Mouse (Mus musculus) embryo, embryonic 10 days (tissue): ENCODE data around the gene Higd1a.

ENCODE experiments used
- DNase-seq: peaks from one replicate; pipeline ENCODE4 v3.0.0-alpha.2; 2015; ENCODE audit warnings: low spot score

Higd1a gene

DNA sequence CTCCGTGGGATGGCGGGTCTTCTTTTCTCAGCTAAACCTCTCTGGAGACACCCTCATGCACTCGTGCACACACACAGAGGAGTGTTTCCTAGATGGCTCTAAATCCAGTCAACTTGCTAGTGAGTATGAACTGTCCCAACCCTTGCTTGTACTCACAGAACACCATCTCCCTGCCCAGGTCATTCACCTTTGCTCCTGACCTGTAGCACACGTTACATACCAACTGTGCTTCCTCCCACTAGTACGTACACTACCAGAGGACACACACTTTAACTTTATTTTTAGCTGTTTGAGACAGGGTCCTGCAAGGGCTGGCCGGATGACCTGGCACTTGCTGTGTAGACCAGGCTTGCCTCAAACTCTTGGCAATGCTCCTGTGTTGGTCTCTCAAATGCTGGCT lies 20.2 kb downstream of the Higd1a start:
- DNase-seq, result no peak

DNA sequence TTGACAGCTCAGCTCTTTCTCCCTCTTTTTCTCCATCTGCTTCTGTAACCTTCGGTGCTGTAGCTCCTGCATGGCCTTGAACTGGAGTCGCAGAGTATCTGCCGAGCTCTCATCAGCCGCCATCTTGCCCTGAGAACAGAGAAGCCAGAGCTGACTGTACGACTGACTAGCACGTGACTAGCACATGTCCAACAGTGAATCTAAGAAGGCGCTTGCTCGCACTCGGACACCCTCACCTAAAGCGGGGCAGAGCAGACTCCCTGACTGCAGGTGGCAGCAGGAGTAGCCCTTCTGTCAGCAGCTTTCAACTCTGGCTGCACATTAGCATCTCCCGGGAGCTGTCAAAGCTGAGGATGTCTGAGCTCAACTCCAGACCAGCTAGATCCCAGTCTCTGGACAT lies 24.3 kb downstream of the Higd1a start:
- no peak for DNase-seq

GRCm38 (mm10) chr9:121830956-121831293 lies 27.2 kb downstream of the Higd1a start:
- DNase-seq, result peak; percentile 78

GRCm38 (mm10) chr9:121830243-121830955 lies 27.8 kb downstream of the Higd1a start:
- DNase-seq, result peak; percentile 52

DNA sequence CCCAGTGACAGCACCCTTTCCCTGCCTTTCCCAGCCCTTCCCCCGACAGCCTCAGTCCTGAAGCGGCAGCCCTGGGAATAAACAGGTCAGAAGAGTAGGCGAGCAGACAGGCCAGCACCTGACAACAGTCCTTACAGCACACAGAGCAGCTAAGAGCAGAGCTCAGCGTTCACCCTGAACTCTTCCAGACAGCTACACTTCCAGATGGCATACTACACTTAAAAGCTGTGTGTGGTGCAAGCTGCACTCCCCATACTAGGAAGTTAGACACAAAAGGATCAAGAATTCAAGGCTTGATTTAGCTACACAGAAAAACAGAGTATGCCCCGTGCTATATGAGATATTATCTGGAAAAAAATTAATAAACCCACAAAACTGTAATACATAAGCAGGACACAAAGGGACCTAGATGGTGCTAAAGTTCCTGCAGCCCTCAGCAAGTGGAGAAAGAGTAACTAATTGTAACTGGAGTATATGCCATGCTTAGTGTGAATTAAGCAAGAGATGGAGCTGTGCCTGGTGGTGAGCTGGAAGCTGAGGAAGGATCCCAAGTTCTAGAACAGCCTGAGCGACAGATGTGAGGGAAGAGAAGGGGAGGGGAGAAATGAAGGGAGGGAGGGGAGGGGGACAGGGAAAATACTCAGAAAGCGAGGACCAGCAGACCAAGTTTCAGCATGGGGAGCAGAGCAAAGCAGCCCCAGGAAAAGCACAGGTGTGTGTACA lies 28.7 kb downstream of the Higd1a start:
- DNase-seq, result no peak

- no peak for DNase-seq
These were observed 29.8 kb downstream of the Higd1a start for GRCm38 (mm10) chr9:121828314-121828713.

DNA sequence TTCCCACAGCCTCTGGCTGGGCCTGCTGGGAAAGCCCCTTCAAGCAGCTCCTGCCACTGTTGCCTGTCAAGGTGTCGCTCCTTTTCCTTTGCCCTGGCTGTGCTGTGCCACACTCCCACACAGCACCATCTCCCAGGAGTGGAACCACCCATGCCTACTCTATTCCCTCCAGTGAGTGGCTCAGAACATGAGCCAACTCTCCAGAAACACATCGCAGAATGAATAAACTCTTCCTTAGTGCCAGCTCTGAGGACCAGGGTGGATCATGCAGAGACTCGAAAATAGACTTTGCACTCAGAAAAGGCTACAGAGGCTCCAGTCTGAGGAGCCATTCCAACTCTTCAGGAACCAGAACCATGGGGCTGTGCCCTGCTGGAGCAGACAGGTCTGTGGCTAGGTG lies 31.8 kb downstream of the Higd1a start:
- no peak for DNase-seq

DNA sequence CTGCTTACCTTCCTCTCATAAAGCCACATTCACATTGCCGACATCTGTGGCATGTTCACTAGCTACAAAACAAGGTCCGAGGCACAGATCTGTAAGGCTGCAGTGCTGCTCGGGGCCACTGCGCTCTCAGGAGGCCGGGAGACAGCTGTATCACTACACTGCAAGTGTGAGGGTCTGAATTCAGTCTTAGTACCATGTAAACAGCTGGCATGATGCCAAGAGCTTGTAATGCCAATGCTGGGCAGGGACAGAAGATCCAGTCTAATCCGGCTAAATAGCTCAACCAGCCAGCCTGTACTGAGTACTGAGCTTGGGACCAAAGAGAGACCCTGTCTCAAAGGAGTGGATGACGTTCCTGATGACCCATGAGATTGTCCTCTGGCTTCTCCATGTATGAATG lies 34.2 kb downstream of the Higd1a start:
- no peak for DNase-seq

- DNase-seq, result no peak
These were observed 35.1 kb downstream of the Higd1a start for GRCm38 (mm10) chr9:121823051-121823450.

DNA sequence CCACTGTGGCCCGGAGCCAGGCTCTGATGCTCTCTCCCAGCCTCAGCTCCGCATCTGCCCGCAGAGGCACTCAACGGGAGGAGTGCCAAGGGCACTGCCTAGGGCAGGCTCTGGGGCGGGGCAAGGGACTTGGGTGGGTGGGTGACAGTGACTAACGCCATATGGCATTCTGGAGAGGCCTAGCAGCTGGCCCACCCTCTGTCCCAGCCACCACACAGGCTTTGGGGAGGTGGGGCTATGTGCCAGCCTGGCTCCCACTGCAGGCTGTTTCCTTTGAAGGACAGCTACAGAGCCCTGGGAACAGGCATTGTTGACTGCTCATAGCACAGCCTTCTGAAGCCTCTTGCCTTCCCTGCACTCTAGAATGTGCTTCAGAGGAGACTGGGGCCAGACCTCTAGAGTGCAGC lies 35.6 kb downstream of the Higd1a start:
- DNase-seq, result no peak

DNA sequence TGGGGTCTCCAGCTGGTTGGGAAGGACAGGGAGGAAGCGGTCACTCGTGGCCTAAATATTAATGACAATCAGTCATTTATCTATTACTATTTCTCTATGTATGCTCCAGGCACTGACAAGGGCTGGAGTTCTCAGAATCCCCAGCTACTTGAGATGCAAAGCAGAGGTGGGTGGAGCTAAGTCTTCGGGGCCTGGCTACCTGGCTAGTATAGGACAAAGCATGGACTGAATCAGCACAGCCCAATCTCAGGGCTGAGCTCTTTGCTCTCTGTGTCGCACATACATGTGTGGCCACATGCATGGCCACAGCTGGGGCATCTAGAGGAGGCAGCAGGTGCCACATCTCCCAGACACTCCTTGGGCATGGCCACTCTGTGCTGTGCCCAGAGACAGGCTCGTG lies 37.4 kb downstream of the Higd1a start:
- DNase-seq, result no peak

GRCm38 (mm10) chr9:121819771-121820471 lies 38.2 kb downstream of the Higd1a start:
- DNase-seq, result no peak

DNA sequence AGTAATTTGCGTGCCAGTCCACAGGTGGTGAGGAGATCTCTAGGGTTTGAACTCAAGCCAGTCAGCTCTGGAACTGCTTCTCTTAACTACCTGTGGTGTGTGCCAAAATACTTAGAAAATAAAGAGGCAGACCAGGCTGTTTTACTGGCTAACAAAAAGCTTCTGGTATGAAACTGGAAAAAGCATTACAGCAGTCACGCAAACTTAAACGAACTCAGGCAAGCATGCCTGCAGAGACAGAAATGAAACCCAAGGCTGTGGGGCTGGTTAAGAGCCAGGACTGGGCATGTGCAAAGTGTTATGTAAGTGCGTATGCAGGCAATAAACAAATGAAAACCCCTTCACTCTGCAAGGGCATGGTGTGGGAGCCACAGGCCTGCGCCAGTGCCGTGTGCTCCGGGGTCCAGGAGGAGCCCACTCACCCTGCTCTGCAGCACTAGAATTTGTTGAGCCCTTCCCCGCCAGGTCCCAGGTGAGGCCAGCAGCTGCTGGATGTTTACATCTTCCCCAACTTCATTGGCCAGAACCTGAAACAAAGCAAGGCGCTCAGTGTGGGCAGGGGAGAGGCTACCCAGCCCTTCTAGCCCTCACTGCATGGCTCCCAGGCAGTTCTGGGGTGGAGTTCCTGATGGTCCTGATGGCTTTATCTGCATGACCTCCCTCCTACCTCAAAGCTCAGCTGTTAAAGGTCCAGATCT lies 38.9 kb downstream of the Higd1a start:
- no peak for DNase-seq

GRCm38 (mm10) chr9:121815183-121815582 lies 43.0 kb downstream of the Higd1a start:
- no peak for DNase-seq

DNA sequence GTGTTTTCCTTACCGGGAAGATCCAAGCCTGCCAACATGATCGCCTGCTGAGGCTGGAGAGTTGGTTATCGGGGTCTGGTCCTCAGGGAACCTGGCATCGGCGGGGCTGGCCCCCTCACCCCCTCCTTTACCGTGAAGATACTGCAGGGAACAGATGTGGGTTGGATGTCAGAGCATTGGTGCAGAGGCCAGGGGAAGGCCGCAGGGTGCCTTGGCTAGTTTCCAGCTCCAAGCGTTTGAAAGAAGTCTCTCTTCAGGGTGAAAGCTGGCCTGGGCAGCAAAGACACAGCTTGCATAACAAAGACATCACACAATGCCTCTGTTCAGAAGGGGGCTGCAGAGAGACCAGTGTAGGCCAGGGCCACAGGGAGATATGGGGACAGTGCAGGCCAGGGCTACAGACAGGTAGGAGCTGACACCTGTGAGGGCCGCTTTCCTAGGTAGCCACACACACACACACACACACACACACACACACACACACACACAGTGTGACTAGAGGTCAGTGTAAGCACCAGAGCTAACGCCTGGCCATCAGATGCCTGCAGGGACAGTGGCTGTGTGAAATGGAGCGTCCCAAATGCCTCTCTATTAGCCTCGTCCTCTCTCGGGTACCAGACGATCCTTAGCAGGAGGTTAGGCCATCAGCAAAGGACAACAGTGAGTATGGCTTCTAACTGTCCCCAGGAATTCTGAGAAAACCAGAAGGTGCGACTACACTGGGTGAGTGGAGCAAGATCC lies 47.9 kb downstream of the Higd1a start:
- DNase-seq, result no peak

DNA sequence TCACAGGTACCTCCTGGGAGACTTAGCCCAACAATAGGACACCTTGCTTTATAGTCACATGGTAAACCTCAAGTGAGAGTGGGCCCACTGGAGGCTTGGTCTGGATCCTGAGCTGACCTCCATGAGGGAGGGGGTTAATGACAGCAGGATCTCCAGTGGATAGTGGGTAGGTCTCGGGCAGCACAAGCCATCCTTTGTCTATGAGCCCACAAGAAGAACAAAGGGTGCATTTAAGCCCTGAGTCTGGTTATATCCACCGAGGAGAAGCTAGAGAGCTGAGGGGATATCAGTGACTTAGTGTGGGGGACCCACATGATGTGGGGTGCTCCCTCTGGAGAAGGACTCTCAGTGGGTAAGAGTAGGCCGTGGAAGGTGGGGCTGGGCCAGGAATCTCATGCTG lies 49.7 kb downstream of the Higd1a start:
- no peak for DNase-seq

DNA sequence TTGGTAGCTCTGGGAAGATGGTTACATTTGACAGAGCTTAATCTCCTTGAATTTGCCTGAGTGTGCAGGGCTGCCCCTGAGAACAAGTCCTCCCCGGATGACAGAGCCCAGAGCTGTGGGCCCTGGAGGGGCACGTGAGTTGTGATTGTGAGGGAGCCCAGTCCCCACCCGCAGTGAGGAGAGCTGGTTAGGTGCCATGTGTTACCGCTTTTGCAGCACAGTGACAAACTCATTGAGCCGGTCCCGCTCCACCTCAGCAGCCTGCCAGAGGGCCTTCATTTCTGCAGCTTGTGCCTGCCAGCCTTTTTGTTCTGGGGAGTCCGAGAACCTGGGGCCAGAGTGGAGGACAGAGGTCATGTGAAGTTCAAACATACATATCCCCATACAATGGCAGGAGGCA lies 50.2 kb downstream of the Higd1a start:
- no peak for DNase-seq

- no peak for DNase-seq
These were observed 50.6 kb downstream of the Higd1a start for GRCm38 (mm10) chr9:121807546-121807945.

- DNase-seq, result no peak
These were observed 55.4 kb downstream of the Higd1a start for GRCm38 (mm10) chr9:121802747-121803146.

DNA sequence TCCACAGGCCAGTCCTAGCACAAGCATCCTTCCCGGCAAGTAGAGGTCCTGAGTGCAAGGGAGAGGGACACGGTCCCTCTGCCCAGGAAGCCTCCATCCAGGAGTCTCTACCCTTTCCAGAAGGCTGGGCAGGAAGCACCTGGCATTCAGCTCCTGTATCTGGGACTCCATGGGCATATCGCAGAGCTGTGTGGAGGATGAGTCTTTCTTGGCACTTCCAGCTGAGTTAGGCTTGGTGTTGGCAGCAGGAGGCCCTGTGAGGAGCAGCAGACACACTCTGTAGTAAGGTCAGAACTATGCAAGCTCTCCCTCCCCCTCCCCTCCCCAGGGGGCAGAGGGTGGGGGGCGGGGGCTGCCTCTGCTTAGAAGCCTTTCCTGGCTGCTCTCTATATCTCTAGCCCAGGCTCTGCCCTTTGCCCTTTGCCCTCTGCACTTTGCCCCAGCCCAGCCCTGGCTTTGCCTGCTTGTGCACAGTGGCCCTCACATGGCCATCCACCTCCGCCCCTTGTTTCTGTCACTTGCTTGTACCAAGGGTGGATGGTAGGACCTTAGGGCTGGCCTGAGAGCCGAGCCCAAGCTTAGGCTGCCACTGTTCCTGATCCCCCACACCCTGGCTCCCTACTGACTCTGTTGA lies 59.2 kb downstream of the Higd1a start:
- DNase-seq, result no peak
